Mouse (Mus musculus) stomach, postnatal 0 days (tissue): Measurements from ENCODE around the gene Cyb5d1.

ENCODE experiments used
- CTCF ChIP-seq: IDR thresholded peaks from 2 replicates; pipeline ENCODE4 v1.5.1; 2016; ENCODE audit warnings: antibody characterized with exemption, low read depth, mild to moderate bottlenecking, moderate library complexity
- EP300 ChIP-seq: optimal IDR thresholded peaks from 2 replicates; pipeline ENCODE3; 2016; ENCODE audit warnings: antibody characterized with exemption

DNA sequence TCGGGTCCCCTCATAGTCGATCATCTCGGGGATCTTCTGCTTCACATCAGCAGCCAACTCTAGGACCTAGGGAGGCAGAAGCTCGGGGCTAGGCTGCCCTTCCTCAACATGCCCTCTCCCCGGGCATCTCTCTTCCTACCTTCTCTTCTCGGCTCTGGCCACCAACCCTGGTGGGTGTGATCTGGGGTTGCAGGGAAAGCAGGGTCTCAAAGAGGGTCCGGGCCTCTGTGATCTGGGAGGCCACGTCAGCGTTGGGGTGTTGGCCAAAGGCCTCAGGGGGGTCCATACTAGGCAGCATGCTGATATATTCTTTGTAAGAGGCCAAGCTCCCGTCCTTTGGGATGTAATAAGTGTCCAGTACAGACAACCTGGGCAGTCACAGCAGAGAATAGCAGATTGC lies 27.4 kb upstream of the Cyb5d1 start:
- no peak for TF ChIP-seq CTCF
- no peak for TF ChIP-seq EP300
